Mouse (Mus musculus) liver, embryonic 11.5 days (tissue): ENCODE results near the gene Gm42715. TPM values are rescaled to one million over a fixed set of nuclear protein-coding genes. Genes with fewer than 3 reads are reported as not detected.

Experiments
- ATAC-seq: fragments of 200-750 bp; cut with Nextera tagmentation; replicated peaks from 2 replicates; pipeline ENCODE4 v1.8.0; 2017; ENCODE audit warnings: moderate number of reproducible peaks, mild to moderate bottlenecking, moderate TSS enrichment, moderate library complexity; ENCODE audit not compliant: low FRiP score
- DNase-seq: peaks from one replicate; pipeline ENCODE4 v3.0.0-alpha.2; 2017; ENCODE audit warnings: low spot score
- H3K27ac ChIP-seq: fragments of 300-500 bp; sonication (generic); 2 replicates; pipeline ENCODE4 v1.5.1; 2014; ENCODE audit warnings: mild to moderate bottlenecking, low read depth, low read length, control low read depth
- H3K27me3 ChIP-seq: fragments of 300-500 bp; sonication (generic); replicated peaks from 2 replicates; pipeline ENCODE4 v1.6.1; 2014; ENCODE audit warnings: low read length, mixed read lengths; ENCODE audit not compliant: control insufficient read depth, insufficient read depth
- H3K36me3 ChIP-seq: fragments of 300-500 bp; sonication (generic); 2 replicates; pipeline ENCODE4 v1.6.1; 2014; ENCODE audit warnings: mild to moderate bottlenecking, low read length, moderate library complexity, mixed read lengths; ENCODE audit not compliant: control insufficient read depth, insufficient read depth
- H3K4me1 ChIP-seq: fragments of 300-500 bp; sonication (generic); replicated peaks from 2 replicates; pipeline ENCODE4 v1.6.1; 2014; ENCODE audit warnings: low read length, mixed read lengths; ENCODE audit not compliant: control insufficient read depth, insufficient read depth
- H3K4me2 ChIP-seq: fragments of 300-500 bp; sonication (generic); 2 replicates; pipeline ENCODE4 v1.6.1; 2014; ENCODE audit warnings: mild to moderate bottlenecking, control low read depth, moderate library complexity
- H3K4me3 ChIP-seq: fragments of 300-500 bp; sonication (generic); 2 replicates; pipeline ENCODE4 v1.5.1; 2014; ENCODE audit warnings: low read depth, low read length, control low read depth
- H3K9ac ChIP-seq: fragments of 300-500 bp; sonication (generic); 2 replicates; pipeline ENCODE4 v1.6.1; 2014; ENCODE audit warnings: low read depth, low read length, control low read depth
- H3K9me3 ChIP-seq: fragments of 300-500 bp; sonication (generic); 2 replicates; pipeline ENCODE4 v1.6.1; 2016; ENCODE audit warnings: low read length, inconsistent platforms, mixed read lengths; ENCODE audit not compliant: control insufficient read depth
- whole genome bisulfite sequencing: fragments of 180-500 bp; shearing (Covaris S2); extraction: QIAGEN DNeasy Blood & Tissue Kit; methylation state at CpG from one replicate; pipeline ENCODE4 v1.1.7; 2014; 5-methylcytosine and 5-hydroxymethylcytosine counted together
- polyA plus RNA-seq: library from polyadenylated mRNA; unstranded; fragments of >200 nt; fragmentation: Nextera tagmentation; extraction: Ambion mirVana; gene quantifications from 2 replicates; pipeline ENCODE4 v1.2.1, GENCODE M21; 2014

Gm42715 gene
- polyA plus RNA-seq, 1 experiment from 2014 or later = 16.1 TPM

DNA sequence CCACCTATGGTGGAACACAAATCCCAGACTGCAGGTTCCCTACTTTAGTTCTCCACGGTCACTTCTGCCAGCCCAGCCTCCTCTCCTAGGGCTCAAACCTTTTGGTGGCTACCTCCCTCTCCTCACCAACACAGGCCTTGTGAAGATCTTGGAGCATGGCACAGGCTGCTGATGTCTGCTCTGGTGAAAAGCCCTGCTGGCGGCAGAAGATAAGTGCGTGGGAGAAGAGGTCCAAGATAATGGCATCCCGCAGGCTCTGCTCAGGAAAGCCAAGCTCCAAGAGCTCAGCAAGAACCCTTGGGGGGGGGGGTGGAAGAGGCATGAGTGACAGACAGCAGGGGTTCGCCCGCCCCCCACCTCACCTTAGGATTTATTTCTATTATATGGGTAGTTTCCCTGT, 66.8 kb downstream of the Gm42715 start:
- peaks cover 28% of the 10 kb centered on the region for H3K4me1 ChIP-seq
- no peak overlapping the region for H3K4me3 ChIP-seq
- peaks cover 29% of the 10 kb centered on the region for H3K36me3 ChIP-seq
- peak overlapping the region; percentile 1; the same call in 1 of the 2 replicates for H3K27ac ChIP-seq
- no peaks in the 10 kb centered on the region for H3K27me3 ChIP-seq
- ATAC-seq (peak; percentile 32), DNase-seq (no peak)
- no peaks in the 10 kb centered on the region for H3K9me3 ChIP-seq
- 59% methylated on average over 6 of the region's 6 CpGs for WGBS
- peak overlapping the region; percentile 12 for H3K4me2 ChIP-seq
- peak overlapping the region; percentile 28; the same call in 1 of the 2 replicates for H3K9ac ChIP-seq

DNA sequence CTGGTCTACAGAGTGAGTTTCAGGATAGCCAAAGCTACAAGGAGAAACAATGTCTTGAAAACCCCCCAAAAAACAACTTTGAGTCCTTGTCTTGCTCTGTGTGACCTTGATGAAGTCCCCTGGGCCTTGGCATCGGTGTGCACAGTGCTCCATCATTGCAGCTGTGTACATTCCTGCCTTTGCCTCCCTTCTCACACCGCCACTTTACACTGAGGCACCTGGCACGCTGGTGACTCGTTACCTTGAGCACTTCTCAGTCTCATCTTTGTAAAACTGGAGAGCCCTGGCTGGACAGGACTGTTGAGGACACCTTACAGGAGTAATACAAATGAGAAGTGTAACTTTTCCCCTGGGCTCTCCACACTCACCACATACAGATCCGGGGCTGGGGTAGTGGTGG, 67.8 kb downstream of the Gm42715 start:
- 68% methylated on average over 5 of the region's 5 CpGs for WGBS

DNA sequence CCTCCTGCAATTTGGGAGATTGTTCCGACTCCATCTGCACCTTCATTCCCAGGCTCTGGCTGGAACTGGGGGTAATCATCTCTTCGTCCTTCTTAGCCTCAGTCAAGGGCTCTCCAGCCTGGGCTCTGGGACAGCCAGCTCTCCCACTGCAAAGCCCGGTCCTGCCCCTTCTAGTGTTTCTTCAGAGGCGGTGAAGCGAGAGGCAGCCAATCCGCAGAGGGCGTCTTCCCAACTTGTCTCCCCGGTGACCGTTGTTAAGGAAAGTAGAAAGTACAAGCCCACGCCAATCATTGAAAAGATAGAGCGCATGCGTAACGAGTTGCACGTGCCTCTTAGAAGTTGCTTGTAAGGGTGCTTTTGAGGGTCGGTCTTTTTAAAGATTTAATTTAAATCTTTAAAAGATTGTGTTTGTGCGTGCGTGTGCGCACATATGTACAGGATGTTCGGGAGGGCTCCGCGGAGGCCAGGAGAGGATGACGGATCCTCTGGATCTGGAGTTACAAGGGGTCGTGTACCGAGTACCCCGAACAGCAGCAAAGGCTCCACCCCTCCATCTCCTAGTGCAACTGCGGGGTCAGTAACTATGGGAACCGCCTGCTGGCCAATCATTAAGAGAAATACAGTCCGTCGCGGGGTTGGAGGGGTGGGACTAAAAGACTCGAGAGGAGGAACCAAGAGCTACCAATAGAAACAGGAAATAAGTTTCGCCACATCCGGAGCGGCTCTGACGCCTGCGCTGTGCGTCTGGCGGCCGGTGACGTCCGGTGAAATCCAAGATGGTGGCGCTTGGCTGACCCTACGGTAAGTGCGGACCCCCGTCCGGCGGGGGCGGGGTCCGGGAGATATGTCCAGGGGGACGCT, 68.9 kb downstream of the Gm42715 start, which contains the start of the genes Ccdc189 and Rnf40:
Gene Ccdc189, minus strand, starts transcription at position 585 of the 861 bp plus-strand sequence.
Gene Rnf40, plus strand, starts transcription at position 757 of the 861 bp plus-strand sequence.
- H3K4me2 ChIP-seq = peak within 1 kb of the TSS; percentile 94
- no peaks in the 10 kb centered on the region for H3K27me3 ChIP-seq
- H3K4me3 ChIP-seq = peak within 1 kb of the TSS; percentile 95
- H3K9me3 ChIP-seq = no peaks in the 10 kb centered on the region
- H3K4me1 ChIP-seq = peaks cover 28% of the 10 kb centered on the region
- H3K27ac ChIP-seq = peak within 1 kb of the TSS; percentile 45; the same call in 1 of the 2 replicates
- peak within 1 kb of the TSS; percentile 89 for H3K9ac ChIP-seq
- ATAC-seq (peak; percentile 95), DNase-seq (peak; percentile 91)
- peaks cover 33% of the 10 kb centered on the region for H3K36me3 ChIP-seq
- WGBS = under 1% methylated on average over 50 of the region's 50 CpGs

More for the DNA sequence above, 67.8 kb downstream of the Gm42715 start:
- Histone ChIP-seq H3K36me3 (peaks cover 33% of the 10 kb centered on the region), H3K9me3 (no peaks in the 10 kb centered on the region), H3K27ac (no peak overlapping the region), H3K27me3 (no peaks in the 10 kb centered on the region), H3K9ac (no peak overlapping the region; the same call in 1 of the 2 replicates), H3K4me3 (peak overlapping the region; percentile 95), H3K4me1 (peaks cover 28% of the 10 kb centered on the region), H3K4me2 (peak overlapping the region; percentile 94)
- ATAC-seq (no peak), DNase-seq (no peak)

DNA sequence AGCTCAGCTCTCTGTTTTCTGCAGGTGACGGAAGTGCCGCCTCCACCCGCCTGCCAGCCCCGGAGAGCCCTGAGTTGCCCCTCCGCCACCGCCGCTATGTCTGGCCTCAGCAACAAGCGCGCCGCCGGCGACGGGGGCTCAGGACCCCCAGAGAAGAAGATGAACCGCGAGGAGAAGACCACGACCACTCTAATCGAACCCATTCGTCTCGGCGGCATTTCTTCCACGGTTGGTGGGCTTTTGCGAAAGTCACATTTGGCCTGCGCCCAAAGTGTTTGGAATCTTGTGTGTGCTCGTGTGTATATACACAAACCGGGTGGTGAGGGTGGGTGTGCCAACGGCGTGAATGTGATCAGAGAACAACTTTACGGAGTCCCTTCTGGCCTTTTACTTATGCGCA, 69.5 kb downstream of the Gm42715 start:
- no peak for ATAC-seq
- peaks cover 36% of the 10 kb centered on the region for H3K36me3 ChIP-seq

DNA sequence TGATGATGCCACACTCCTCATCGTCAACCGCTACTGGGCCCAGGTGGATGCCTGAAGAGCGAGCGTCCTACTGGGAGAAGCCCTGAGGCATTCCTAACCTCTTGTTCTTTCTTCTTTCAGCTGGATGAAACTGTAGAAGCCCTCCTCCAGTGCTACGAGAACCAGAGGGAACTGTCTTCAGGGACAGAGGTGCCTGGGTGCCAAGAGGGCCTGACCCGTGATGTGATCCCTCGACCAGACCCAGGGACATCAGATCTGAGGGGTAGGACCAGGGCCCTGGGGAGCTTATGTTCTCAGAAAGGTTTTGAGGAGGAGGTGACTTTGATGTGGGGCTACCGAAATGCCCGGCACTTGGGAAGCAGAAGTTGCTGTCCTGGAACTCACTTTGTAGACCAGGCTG, 70.3 kb downstream of the Gm42715 start:
- no peaks in the 10 kb centered on the region for H3K9me3 ChIP-seq
- H3K9ac ChIP-seq = peak overlapping the region; percentile 89
- H3K4me3 ChIP-seq = peak overlapping the region; percentile 95
- no peak overlapping the region for H3K27ac ChIP-seq
- ATAC-seq = no peak
- H3K4me1 ChIP-seq = peaks cover 28% of the 10 kb centered on the region
- H3K36me3 ChIP-seq = peaks cover 43% of the 10 kb centered on the region
- DNase-seq = no peak
- 95% methylated on average over 9 of the region's 9 CpGs for WGBS
- H3K27me3 ChIP-seq = no peaks in the 10 kb centered on the region
- peak overlapping the region; percentile 94 for H3K4me2 ChIP-seq

More for the DNA sequence above, 69.5 kb downstream of the Gm42715 start:
- WGBS = 4% methylated on average over 29 of the region's 29 CpGs
- H3K9ac ChIP-seq = peak overlapping the region; percentile 89
- no peaks in the 10 kb centered on the region for H3K27me3 ChIP-seq
- peak overlapping the region; percentile 95 for H3K4me3 ChIP-seq
- peak overlapping the region; percentile 94 for H3K4me2 ChIP-seq
- peaks cover 28% of the 10 kb centered on the region for H3K4me1 ChIP-seq
- no peaks in the 10 kb centered on the region for H3K9me3 ChIP-seq
- DNase-seq = no peak
- 0 out of 2 replicates have a peak overlapping the region, but pooled peaks have one; percentile 45 for H3K27ac ChIP-seq

DNA sequence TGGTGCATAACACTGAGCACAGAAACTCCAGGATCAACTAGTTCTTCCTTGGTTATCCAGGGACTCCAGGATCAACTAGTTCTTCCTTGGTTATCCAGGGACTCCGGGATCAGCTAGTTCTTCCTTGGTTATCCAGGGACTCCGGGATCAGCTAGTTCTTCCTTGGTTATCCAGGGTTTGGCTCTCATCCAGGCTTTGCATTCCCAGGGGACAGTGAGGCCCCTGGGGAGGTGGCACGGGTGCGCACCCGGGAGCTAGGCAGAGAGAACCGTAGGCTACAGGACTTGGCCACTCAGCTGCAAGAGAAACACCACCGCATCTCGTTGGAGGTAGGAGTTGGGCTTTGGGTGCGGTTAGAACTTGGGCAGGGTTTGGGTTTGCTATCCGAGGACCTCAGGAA, 71.7 kb downstream of the Gm42715 start:
- Histone ChIP-seq H3K9me3 (no peaks in the 10 kb centered on the region), H3K4me1 (peaks cover 22% of the 10 kb centered on the region), H3K4me2 (no peak overlapping the region), H3K4me3 (no peak overlapping the region), H3K9ac (no peak overlapping the region), H3K27ac (no peak overlapping the region), H3K27me3 (no peaks in the 10 kb centered on the region), H3K36me3 (peaks cover 58% of the 10 kb centered on the region)
- DNase-seq = no peak
- WGBS = 95% methylated on average over 10 of the region's 10 CpGs
- ATAC-seq = no peak

DNA sequence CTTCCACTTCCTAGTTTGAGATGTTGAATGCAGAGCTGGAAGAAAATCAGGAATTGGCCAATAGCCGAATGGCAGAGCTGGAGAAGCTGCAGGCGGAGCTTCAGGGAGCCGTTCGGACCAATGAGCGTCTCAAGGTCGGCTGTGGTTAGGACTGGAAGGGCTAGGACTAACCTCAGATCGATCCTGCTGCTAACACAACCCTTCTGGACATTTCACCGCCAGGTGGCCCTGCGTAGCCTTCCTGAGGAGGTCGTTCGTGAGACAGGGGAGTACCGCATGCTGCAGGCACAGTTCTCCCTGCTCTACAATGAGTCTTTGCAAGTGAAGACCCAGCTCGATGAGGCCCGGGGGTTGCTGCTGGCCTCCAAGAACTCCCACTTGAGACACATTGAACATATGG, 73.2 kb downstream of the Gm42715 start:
- peaks cover 10% of the 10 kb centered on the region for H3K4me1 ChIP-seq
- H3K27me3 ChIP-seq = no peaks in the 10 kb centered on the region
- 92% methylated on average over 14 of the region's 14 CpGs for WGBS
- H3K27ac ChIP-seq = no peak overlapping the region
- H3K9me3 ChIP-seq = no peaks in the 10 kb centered on the region
- H3K9ac ChIP-seq = no peak overlapping the region
- DNase-seq (no peak), ATAC-seq (no peak)
- no peak overlapping the region for H3K4me3 ChIP-seq
- H3K36me3 ChIP-seq = peaks cover 71% of the 10 kb centered on the region
- no peak overlapping the region for H3K4me2 ChIP-seq

DNA sequence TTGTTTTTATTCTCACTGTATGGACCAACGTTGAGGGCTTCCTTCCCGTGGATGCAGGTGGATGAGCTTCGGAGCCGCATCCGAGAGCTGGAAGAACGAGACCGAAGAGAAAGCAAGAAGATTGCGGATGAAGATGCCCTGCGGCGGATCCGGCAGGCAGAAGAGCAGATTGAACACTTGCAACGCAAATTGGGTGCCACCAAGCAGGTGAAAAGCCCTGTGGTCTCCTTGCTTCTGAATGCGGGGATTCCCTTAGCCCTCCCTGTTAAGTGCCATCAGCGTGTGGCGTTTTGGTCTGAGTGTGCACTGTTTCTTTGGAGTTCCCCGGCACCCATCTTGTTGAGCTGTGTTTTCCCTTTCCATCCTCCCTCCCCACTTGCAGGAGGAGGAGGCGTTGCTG, 77.4 kb downstream of the Gm42715 start:
- no peak for ATAC-seq
- 96% methylated on average over 17 of the region's 17 CpGs for WGBS

More for the DNA sequence above, 77.4 kb downstream of the Gm42715 start:
- Histone ChIP-seq H3K4me2 (no peak overlapping the region), H3K9ac (no peak overlapping the region), H3K4me3 (no peak overlapping the region), H3K4me1 (no peaks in the 10 kb centered on the region), H3K36me3 (peaks cover 84% of the 10 kb centered on the region), H3K27me3 (no peaks in the 10 kb centered on the region), H3K9me3 (no peaks in the 10 kb centered on the region), H3K27ac (no peak overlapping the region)
- DNase-seq = no peak
